Mouse (Mus musculus) bone marrow, adult 2 months (tissue): Measurements from ENCODE around the gene Arhgap33.

Source experiments
- CTCF ChIP-seq: fragments of 200-500 bp; IDR thresholded peaks from 2 replicates; pipeline ENCODE4 v1.5.1; 2011; ENCODE audit warnings: low read length, control low read depth; ENCODE audit not compliant: control insufficient read depth, insufficient read depth
- POLR2A ChIP-seq: fragments of 200-500 bp; IDR thresholded peaks from 2 replicates; pipeline ENCODE4 v1.6.1; 2011; ENCODE audit warnings: low read depth, mild to moderate bottlenecking, control low read depth, low read length, borderline replicate concordance; ENCODE audit not compliant: control insufficient read depth

DNA sequence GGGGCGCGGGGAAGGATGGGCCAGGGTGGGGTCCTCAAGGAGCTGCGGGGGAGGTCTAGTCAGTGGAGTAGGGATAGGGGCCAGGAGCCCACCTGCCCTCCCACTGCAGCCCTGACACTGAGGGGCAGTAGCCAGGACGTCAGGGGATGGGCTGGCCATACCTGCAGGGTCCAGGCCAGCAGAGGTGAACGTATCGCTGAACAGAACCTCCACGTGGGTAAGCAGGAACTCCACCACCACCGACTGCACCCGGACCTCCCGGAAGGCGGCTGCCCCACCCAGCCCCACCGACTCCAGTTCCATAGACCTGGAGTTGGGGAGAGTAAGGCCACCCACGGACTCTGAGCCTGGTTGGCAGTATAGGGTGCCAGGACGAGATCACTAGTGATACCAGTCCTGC is 7.9 kb downstream of the Arhgap33 start:
- TF ChIP-seq CTCF (no peak), POLR2A (no peak)
